Mouse (Mus musculus): ENCODE measurements around the gene Olfr1418.

GRCm38 (mm10) chr19:11808452-11808851, 52.4 kb downstream of the Olfr1418 start:
- TF ChIP-seq GATA1 (IDR thresholded peaks at IDR 0.05; ENCODE audit: borderline replicate concordance, low read length) = no peak
- no peak for TF ChIP-seq FLI1 (IDR thresholded peaks at IDR 0.05; ENCODE audit: low read length)
